Mouse (Mus musculus): ENCODE data around the gene Samd13.

Samd13 gene

DNA sequence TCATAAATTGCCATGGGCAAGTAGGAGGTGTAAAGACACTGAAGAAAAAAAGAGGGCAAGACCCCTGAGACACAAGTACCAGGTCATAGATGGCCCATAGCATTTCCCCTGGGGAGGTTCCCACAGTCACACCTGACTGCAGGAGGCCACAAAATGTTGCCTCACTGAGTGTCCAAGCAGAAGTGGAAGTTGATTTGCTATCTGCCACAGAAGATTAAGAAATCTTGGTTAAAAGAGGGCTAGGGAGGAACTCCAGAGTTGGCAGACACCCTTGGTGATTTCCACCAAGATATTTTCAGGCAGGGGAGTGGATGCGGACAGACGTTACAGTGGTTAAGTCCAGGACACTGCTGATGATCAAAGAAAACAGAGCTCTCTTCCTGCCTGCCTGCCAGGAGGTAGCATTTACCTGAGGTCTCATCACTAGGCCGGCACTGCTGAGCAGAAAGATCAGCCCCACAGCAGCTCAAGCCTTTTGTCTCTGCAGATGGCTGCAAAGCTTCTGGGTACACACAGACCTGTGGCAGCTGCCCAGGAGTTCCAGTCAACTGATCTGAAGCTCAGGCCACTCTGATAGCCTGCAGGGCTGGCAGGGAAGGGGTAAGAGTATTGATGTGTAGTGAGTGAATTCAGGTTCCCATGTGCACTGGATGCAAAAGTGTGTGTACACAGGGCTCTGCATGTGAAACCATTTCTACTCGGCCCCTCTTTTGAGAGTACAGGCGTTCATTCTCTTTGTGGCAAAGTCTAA is 68.7 kb downstream of the Samd13 start:
- no peak for DNase-seq (ENCODE audit: low read depth, low spot score)

DNA sequence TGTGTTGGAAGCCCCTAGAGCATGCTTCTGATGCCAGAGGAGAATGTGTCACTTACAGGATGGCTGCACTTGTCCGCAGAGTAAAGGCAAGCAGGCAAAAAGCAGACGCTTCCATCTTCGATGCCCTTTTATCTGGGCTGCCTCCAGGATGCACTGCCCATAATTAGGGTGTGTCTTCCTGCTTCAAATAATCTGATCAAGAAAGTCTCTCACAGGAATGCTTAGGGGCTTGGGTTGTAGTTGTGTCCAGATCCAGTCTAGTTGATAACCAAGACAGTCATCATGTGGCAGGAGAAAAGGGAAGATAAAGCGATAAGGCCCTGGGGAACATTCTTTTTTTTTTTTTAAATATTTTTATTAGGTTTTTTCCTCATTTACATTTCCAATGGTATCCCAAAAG is 69.9 kb downstream of the Samd13 start, which contains the start of gene Dnase2b:
TSS of gene Dnase2b (minus strand) at position 101 of the 400 bp plus-strand sequence.
- DNase-seq (ENCODE audit: low read depth, low spot score) = no peak

DNA sequence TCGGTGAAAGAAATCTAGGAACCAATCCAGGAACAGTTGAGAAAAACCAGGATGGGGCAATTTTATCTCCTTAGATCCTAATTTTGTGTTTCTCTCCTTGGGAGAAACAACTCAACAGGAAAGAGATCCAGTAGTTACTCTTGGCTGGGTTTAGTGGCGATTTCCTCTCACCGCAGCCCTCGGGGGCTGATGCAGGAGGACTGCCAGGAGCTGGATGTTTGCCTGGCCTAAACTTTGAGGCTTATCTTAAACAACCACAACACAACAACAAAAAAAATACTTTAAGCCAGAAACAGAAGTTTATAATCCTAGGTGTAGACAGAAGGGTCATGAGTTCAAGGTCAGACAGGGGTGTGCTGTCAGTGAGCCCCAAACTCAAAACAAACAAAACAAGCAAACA is 73.6 kb downstream of the Samd13 start:
- DNase-seq (ENCODE audit: low read depth, low spot score) = no peak

DNA sequence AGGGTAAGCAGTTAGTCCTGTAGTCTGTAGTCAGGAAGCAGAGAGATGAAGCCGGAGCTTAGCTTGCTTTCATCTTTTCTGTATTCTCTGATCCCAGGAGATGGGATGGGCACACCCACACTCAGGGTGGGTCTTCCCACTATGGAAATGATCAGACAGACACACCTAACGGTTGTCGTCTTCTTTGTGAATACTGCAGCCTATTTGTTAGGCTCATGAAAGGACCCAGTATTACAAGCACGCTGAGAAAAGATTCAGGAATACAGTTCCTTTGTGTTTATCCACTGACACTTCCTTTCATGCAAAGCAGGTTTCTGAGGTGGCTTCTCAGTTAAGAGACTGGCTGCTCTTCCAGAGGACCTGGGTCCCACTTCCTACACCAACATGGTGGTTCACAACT is 74.1 kb downstream of the Samd13 start:
- DNase-seq (ENCODE audit: low read depth, low spot score) = no peak

DNA sequence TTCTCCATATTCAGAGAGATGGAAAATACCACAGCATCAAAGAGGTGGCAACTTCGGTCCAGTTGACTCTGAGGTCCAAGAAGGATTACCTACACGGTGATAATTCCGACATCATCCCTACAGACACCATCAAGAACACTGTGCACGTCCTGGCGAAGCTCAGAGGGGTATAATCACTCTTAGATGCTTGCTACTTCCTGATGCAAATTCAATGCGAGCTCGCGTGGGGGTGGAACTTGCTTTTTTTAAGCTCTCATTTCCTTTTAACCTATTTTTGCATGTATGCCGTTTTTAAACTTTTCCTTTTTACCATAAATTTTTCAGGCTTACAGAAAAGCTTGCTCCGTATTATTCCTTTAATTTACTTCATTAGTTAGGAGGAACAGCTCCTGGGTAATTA is 75.1 kb downstream of the Samd13 start:
- DNase-seq (ENCODE audit: low read depth, low spot score) = no peak

DNA sequence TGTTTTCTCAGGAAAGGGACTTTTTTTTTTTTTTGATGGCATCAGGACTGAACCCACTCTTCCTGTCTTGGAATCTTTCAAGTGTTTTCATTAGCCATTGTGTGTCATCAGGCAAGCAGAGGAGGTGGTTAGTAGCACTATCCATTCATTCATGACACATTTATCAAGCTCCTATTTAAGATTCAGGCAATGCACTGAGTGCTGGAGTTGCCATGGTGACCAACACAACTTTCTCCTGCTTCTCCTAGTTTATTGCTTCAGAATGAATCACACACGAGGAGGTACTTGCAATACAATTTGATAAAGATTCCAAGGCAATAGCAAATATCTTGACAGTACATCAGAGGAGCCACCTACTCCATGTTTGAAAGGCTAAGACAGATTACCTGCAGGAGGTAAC is 78.0 kb downstream of the Samd13 start:
- DNase-seq (ENCODE audit: low read depth, low spot score) = no peak

DNA sequence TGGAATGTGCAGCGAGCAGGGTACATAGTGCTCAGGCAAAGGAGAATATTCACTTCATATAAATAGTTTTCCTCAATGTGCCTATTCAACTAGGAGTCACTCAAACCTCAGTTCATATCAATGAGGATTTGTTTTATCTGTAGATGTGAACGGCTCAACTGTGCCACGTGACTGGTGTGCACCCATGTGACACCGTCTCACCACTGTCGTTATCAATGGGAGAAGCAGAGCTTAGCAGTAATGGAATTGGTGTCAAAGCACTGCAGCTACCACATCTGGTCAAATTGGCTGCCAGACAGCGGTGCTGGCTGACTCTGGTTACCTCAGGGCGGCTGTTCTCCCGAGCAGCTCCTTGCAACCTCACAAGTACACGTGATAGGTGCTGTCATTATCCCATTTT is 80.7 kb downstream of the Samd13 start:
- no peak for DNase-seq (ENCODE audit: low read depth, low spot score)

DNA sequence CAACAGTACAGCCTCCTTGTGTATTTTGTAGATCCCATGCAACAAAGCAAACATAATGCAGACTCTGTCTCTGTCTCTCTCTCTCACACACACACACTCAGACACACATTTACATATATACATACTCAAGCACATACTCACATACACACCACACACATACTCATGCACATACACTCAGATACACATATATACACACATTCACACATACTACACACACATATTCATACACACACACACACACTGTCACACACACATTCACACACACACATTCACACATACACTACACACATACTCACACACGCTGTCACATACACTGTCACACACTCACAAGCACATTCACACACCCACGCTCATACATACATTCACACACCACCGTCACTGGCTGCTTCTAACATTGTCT is 82.9 kb downstream of the Samd13 start:
- no peak for DNase-seq (ENCODE audit: low read depth, low spot score)

DNA sequence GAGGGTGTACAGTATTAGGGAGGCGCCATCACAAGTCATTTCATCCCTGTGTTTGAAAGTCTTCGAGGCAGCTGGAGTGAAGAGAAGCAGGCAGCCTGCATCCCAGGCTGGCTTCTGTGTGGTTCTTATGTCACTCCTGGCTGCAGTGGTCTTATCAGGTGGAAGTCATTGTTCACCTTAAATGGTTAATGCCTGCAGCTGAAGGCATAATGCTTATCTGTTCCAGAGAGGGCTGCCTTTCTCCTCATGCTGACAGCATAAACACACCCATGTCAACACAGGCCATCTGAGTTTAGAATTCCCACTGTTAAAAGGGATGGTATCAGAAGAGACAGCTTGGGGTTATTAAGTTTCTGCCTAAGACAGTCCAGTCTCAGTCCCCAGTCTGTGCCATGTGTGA is 84.2 kb downstream of the Samd13 start:
- no peak for DNase-seq (ENCODE audit: low read depth, low spot score)

DNA sequence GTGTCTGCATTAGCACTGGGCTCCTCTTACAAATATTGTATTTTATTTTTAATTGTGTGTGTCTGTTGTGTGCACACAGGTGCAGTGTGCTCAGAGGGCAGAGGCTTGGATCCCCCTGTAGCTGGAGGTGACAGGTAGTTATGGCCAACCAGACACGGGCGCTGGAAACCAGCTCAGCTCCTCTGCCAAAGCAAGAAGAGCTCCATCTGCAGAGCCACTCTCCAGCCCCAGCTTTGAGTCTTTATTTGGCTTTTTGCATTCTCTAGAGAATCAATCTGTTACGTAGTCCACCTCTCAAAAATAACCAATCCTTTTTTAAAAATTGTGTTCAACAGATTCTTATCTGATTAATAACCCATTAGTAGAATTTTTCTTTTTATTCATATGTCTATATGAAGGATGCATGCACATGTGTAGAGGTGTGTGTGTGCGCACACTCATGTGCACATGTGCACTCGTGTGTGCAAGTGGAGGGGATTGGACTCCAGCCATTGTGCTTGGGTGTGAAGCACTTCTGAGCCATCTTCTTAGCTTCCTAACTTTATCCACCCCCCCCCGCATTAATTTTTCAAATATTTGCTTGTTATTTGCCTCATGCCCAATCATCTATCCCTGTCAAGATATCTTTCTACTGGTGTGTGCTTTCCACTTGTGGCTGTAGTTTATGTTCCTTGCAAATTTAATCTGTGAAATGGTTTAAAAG is 86.0 kb downstream of the Samd13 start:
- DNase-seq (ENCODE audit: low read depth, low spot score) = no peak

DNA sequence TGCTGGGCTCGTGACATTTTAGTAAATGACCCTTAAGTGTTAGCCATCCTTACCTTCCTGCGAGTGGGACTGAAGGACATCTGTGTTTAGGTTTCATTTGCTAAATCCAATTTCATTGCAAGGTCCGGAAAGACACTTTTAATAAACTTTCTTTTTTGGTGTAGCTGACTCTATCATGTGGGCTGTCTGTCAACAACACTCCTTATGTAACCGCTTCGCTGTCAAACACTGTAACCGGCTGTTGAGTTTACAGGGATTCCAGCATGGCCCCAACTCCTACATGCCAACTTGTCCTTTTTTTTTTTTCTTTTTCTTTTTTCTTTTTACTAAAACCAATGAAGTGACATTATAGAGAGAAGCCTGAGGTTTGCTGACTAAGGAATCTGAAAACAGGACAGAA is 87.0 kb downstream of the Samd13 start:
- no peak for DNase-seq (ENCODE audit: low read depth, low spot score)

DNA sequence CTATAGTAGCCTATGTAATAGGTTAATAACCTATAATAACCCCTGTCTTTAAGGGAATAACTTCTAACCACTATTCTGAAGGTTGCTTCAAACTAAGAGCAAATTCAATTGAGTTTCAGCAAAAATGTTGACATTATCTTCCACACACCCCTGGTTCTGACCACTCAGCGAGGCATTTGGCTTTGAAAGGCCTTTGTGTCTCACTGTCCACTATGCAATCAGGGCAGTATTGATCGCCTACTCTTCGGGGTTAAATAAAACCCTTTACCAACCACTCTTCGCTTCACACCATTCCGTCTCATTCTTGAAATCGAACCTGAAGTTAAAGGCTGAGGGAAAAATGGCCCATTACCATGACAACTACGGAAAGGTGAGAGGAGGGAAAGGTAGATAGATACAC is 88.5 kb downstream of the Samd13 start:
- DNase-seq (ENCODE audit: low read depth, low spot score) = no peak

DNA sequence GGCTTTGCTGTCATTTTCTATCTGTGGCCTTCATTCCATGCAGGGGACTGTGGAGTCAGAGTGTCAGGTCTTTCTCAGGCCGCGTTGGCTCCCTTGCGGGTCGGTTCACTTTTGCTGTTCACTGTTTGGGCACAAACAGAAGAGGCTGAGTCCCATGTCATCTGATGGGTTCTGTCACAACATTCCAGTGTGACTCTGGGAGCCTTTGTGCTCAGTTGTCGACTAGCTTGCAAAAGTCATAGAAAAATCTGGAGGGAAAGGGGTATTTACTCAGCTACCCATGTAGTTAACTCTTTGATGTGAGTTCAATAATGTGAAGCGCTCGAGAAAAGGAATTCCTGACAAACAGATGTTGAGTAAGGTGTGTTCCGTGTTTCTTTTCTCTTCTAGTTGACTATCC is 89.0 kb downstream of the Samd13 start:
- DNase-seq (ENCODE audit: low read depth, low spot score) = no peak

DNA sequence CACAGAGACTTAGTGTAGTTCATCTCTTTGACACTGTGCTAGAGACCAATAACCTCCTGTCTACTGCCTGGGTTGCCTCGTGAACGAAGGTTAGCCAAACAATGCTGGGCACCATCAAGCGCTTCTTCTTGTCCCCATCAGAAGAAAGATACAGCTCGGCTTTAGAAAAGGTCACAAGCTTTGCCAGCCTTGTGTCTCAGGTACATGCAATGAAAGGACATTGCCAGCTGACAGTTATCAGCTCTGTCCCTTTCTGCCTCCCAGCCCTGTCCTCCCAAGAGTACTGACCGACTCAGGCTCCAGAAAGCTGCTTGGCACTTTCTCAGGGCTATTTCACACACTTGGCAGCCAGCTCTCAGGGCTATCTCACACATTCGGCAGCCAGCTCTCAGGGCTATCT is 90.0 kb downstream of the Samd13 start:
- no peak for DNase-seq (ENCODE audit: low read depth, low spot score)

Measured in skeletal muscle tissue, adult 2 months (tissue).